Mouse (Mus musculus) liver, embryonic 14.5 days (tissue): Measurements from ENCODE around the gene Mum1.

ENCODE experiments used
- CTCF ChIP-seq: IDR thresholded peaks from 2 replicates; pipeline ENCODE4 v1.5.1; 2016; ENCODE audit warnings: antibody characterized with exemption, low read depth, control low read depth
- EP300 ChIP-seq: IDR thresholded peaks from 2 replicates; pipeline ENCODE4 v1.6.1; 2016; ENCODE audit warnings: antibody characterized with exemption, low read depth

DNA sequence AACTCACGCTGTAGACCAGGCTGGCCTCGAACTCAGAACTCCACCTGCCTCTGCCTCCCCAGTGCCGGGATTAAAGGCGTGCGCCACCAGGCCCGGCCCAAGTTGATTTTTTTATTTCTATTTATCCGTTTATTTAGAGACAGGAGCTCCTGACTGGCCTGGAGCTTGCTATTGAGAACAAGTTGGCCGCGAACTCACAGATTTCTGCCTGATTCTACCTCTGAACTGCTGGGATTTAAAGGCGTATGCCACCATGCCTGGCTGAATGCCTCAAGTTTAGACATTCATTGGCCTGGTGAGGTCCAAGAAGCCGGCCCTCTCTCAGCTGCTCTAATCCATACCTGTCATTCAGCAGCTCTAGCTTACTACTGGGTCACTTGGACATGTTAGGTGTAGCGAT, 35.9 kb downstream of the Mum1 start:
- TF ChIP-seq CTCF = no peak
- TF ChIP-seq EP300 = 0 out of 2 replicates have a peak, but pooled peaks have one; percentile 10
